Mouse (Mus musculus): ENCODE data around the gene Thrsp. TPM values are rescaled to one million over a fixed set of nuclear protein-coding genes. Genes with fewer than 3 reads are reported as not detected.

Gene Thrsp
- polyA plus RNA-seq, 1 experiment from 2014 or later = 0.91 TPM

Other genes starting within 250 kb of the Thrsp start
- gene Usp35, start 85.7 kb downstream of the Thrsp start, polyA plus RNA-seq (2015; fragmentation: Nextera tagmentation; extraction: Ambion mirVana) = 1.2 and 1.7 TPM in 2 replicates
- 4.8 and 5.1 TPM in 2 replicates for gene Kctd21, start 85.4 kb downstream of the Thrsp start, polyA plus RNA-seq (2015; fragmentation: Nextera tagmentation; extraction: Ambion mirVana)
- gene Alg8, start 46.1 kb downstream of the Thrsp start, polyA plus RNA-seq (2015; fragmentation: Nextera tagmentation; extraction: Ambion mirVana) = 42.8 and 44.0 TPM in 2 replicates
- 336 and 356 TPM in 2 replicates for gene Ndufc2, start 17.7 kb downstream of the Thrsp start, polyA plus RNA-seq (2015; fragmentation: Nextera tagmentation; extraction: Ambion mirVana)
- gene Kctd14, start 33.6 kb upstream of the Thrsp start, polyA plus RNA-seq (2015; fragmentation: Nextera tagmentation; extraction: Ambion mirVana) = 6.3 and 8.1 TPM in 2 replicates
- gene Ints4, start 63.2 kb upstream of the Thrsp start, polyA plus RNA-seq (2015; fragmentation: Nextera tagmentation; extraction: Ambion mirVana) = 48.9 and 53.4 TPM in 2 replicates
- 46.4 and 50.2 TPM in 2 replicates for gene Aamdc, start 161.8 kb upstream of the Thrsp start, polyA plus RNA-seq (2015; fragmentation: Nextera tagmentation; extraction: Ambion mirVana)
- gene Rsf1, start 162.2 kb upstream of the Thrsp start, polyA plus RNA-seq (2015; fragmentation: Nextera tagmentation; extraction: Ambion mirVana) = 20.9 and 21.9 TPM in 2 replicates

All from lung, embryonic 15.5 days (tissue).